ENCODE assay signal across 17 mouse cellular contexts in the genomic region with DNA sequence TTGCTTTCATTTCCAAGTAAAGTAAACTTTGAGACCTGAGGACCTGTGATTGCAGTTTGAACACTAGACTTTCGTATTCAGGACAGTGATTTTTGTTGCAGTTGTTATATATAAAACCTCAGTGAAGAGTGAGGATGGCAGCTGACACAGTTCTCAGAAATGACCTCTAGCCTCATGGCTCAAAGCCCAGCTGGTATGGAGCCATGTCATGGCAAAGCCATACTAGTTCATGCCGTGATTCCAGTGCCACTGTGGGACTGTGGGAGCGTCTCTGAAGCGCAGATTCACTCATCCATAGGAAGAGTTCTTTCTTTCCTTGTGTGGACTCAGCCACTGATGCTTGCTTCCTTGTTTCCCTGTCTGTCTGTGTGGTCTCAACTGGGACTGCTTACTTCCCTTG.
"Had no signal": no experiment of that assay in that cellular context is flagged by ENCODE, and none has a peak within 500 bp of the region (broad histone marks: within the 10 kb centered on the region; RNA-seq: fewer than 3 reads in every experiment).

No protein-coding gene starts in this region.

- H3K27me3 ChIP-seq: liver, embryonic 12.5 days; liver, embryonic 15.5 days; lung, embryonic 15.5 days had no signal

- DNase-seq: kidney, adult 11 months; kidney, adult 9 months; kidney, postnatal 25 days; layer of hippocampus, postnatal 36 days; lung, adult 18-20 months; lung, postnatal 10 days; lung, postnatal 36 days; midbrain, embryonic 14.5 days; thymus, adult 2 months; thymus, postnatal 14 days; thymus, postnatal 4 days had no signal

- H3K4me3 ChIP-seq: left cerebral cortex, adult 2 months; liver, embryonic 12.5 days; liver, embryonic 15.5 days; lung, embryonic 15.5 days had no signal

- H3K4me1 ChIP-seq: liver, embryonic 12.5 days; lung, embryonic 15.5 days had no signal

- H3K27ac ChIP-seq: kidney, postnatal 0 days; left cerebral cortex, adult 2 months; liver, embryonic 12.5 days; liver, embryonic 15.5 days; lung, embryonic 15.5 days; stomach, postnatal 0 days had no signal
